Mouse (Mus musculus): ENCODE data around the gene Gpr182. TPM values are rescaled to one million over a fixed set of nuclear protein-coding genes. Genes with fewer than 3 reads are reported as not detected.
A peak's percentile ranks its signal among the peaks of the same experiment; 100 is the strongest.

Gene Gpr182
- total and polyA plus RNA-seq, 3 experiments = 0.04 to 0.58 TPM; not detected in 1

GRCm38 (mm10) chr10:127755770-127756468 is 4.4 kb upstream of the Gpr182 start:
- H3K9me3 ChIP-seq (replicated peaks; ENCODE audit: insufficient read depth, low read length) = no peaks in the 10 kb centered on the region
- H3K4me3 ChIP-seq (ENCODE audit: control insufficient read depth in 1 of 2, insufficient read depth in 1 of 2, low read depth in 2 of 2, low read length in 2 of 2) = peak overlapping the region; percentile 5 to 23
- H3K27ac ChIP-seq (ENCODE audit: control insufficient read depth, low read depth, low read length) = no peak overlapping the region
- peaks cover 2 to 4% of the 10 kb centered on the region in 2 experiments; a peak in 2 of 4 replicates for H3K27me3 ChIP-seq (ENCODE audit: control insufficient read depth in 1 of 2, insufficient read depth in 2 of 2, low read length in 2 of 2)
- H3K9ac ChIP-seq (ENCODE audit: control insufficient read depth, low read depth, low read length, poor library complexity, severe bottlenecking) = peak overlapping the region; percentile 17; the same call in 1 of the 2 replicates
- H3K4me1 ChIP-seq (ENCODE audit: control insufficient read depth in 1 of 2, insufficient read depth in 2 of 2, low read length in 2 of 2) = peaks cover 0 to 26% of the 10 kb centered on the region in 2 experiments; a peak in 2 of 4 replicates
- peak; percentile 38 for DNase-seq (ENCODE audit: low read depth, low spot score)
- no peaks in the 10 kb centered on the region for H3K79me2 ChIP-seq (ENCODE audit: control insufficient read depth, insufficient read depth, low read length, poor library complexity)
- peaks cover 0 to 16% of the 10 kb centered on the region in 2 experiments; a peak in 2 of 4 replicates for H3K36me3 ChIP-seq (ENCODE audit: control insufficient read depth in 1 of 2, insufficient read depth in 2 of 2, low read length in 2 of 2)
- peak; percentile 66; the same call in 1 of the 2 replicates for TF ChIP-seq ZNF384 (IDR thresholded peaks at IDR 0.05; ENCODE audit: low read depth, low read length)
- no peak for TF ChIP-seq ZMIZ1 (IDR thresholded peaks at IDR 0.05; ENCODE audit: low read depth, low read length)
- TF ChIP-seq MAFK (IDR thresholded peaks at IDR 0.05; ENCODE audit: borderline replicate concordance, low read depth, low read length) = no peak
- no peak for TF ChIP-seq MEF2A (IDR thresholded peaks at IDR 0.05; ENCODE audit: extremely low read depth, insufficient replicate concordance, low read depth, low read length, poor library complexity, severe bottlenecking)
- TF ChIP-seq KAT2A (conservative IDR thresholded peaks at IDR 0.05; ENCODE audit: low read depth, low read length) = no peak
- no peak for TF ChIP-seq SIN3A (IDR thresholded peaks at IDR 0.05; ENCODE audit: low read length)
- no peak for TF ChIP-seq TAL1 (IDR thresholded peaks at IDR 0.05; ENCODE audit: low read length)
- TF ChIP-seq USF2 (IDR thresholded peaks at IDR 0.05; ENCODE audit: borderline replicate concordance in 1 of 2, insufficient read depth in 1 of 2, low read depth in 1 of 2, low read length in 2 of 2) = no peak
- TF ChIP-seq TBP (IDR thresholded peaks at IDR 0.05; ENCODE audit: low read depth, low read length) = peak; percentile 10; the same call in 1 of the 2 replicates
- TF ChIP-seq ELF1 (IDR thresholded peaks at IDR 0.05; ENCODE audit: low read depth, low read length) = no peak
- TF ChIP-seq NELFE (IDR thresholded peaks at IDR 0.05; ENCODE audit: low read depth, low read length) = no peak
- no peak for TF ChIP-seq MAZ (IDR thresholded peaks at IDR 0.05; ENCODE audit: low read depth, low read length)
- TF ChIP-seq MAX (IDR thresholded peaks at IDR 0.05; ENCODE audit: low read length) = no peak
- TF ChIP-seq HCFC1 (IDR thresholded peaks at IDR 0.05; ENCODE audit: low read depth, low read length) = no peak
- peak in 1 of 2 experiments; percentile 27; a peak in 1 of 4 replicates for TF ChIP-seq EP300 (IDR thresholded peaks at IDR 0.05; ENCODE audit: low read depth in 1 of 2, low read length in 2 of 2)
- no peak for TF ChIP-seq CHD1 (IDR thresholded peaks at IDR 0.05; ENCODE audit: low read depth, low read length)
- TF ChIP-seq GATA1 (IDR thresholded peaks at IDR 0.05; ENCODE audit: low read depth, low read length) = peak; percentile 64
- no peak for TF ChIP-seq SMC3 (IDR thresholded peaks at IDR 0.05; ENCODE audit: low read depth, low read length)
- no peak for TF ChIP-seq UBTF (IDR thresholded peaks at IDR 0.05; ENCODE audit: borderline replicate concordance, insufficient read depth, low read depth, low read length)
- TF ChIP-seq POLR2AphosphoS2 (IDR thresholded peaks at IDR 0.05; ENCODE audit: low read length) = no peak
- TF ChIP-seq ZC3H11A (IDR thresholded peaks at IDR 0.05; ENCODE audit: low read depth, low read length) = no peak

All from MEL (cell line).